Mouse (Mus musculus): ENCODE measurements around the gene Itprid1. TPM values are rescaled to one million over a fixed set of nuclear protein-coding genes. Genes with fewer than 3 reads are reported as not detected.
A peak's percentile ranks its signal among the peaks of the same experiment; 100 is the strongest.

The Itprid1 gene
- total and polyA plus RNA-seq, 2 experiments from 2014 or later = 0.36 to 0.81 TPM

DNA sequence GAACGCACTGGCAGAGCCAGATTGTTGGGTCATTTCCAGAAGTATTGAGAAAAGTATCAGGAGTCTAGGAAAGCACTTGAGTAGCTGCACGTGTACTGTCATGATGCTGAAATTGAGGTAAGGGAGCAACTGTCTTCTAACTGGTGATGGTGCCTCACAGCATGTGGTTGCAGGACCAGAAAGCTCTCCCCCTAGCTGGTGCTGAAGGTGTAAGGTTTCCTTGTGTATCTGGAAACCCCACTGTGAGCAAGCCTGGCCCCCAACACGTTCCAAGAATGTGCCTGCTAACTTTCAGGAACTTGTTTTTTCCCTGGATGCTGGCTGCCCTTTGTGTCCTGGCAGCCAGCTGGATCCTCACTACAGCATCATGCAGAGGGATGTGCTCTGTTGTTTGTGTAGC lies 44.2 kb downstream of the Itprid1 start:
- H3K9me3 ChIP-seq (ENCODE audit: low read length) = no peaks in the 10 kb centered on the region
- no peaks in the 10 kb centered on the region for H3K36me3 ChIP-seq (ENCODE audit: insufficient read depth)
- no peak overlapping the region for H3K27ac ChIP-seq (ENCODE audit: low read depth, low read length)
- H3K27me3 ChIP-seq (ENCODE audit: insufficient read depth, low read length) = no peaks in the 10 kb centered on the region
- TF ChIP-seq CTCF (IDR thresholded peaks at IDR 0.05; ENCODE audit: low read depth) = no peak
- H3K4me3 ChIP-seq (ENCODE audit: low read depth, low read length) = no peak overlapping the region
- H3K4me2 ChIP-seq (ENCODE audit: low read depth) = no peak overlapping the region
- ATAC-seq (peak; percentile 23; the same call in 1 of the 2 replicates), DNase-seq (peak; percentile 32)
- WGBS = 11% methylated on average over 3 of the region's 3 CpGs
- H3K9ac ChIP-seq = no peak overlapping the region
- no peaks in the 10 kb centered on the region; the same call in 1 of the 2 replicates for H3K4me1 ChIP-seq (ENCODE audit: insufficient read depth)

DNA sequence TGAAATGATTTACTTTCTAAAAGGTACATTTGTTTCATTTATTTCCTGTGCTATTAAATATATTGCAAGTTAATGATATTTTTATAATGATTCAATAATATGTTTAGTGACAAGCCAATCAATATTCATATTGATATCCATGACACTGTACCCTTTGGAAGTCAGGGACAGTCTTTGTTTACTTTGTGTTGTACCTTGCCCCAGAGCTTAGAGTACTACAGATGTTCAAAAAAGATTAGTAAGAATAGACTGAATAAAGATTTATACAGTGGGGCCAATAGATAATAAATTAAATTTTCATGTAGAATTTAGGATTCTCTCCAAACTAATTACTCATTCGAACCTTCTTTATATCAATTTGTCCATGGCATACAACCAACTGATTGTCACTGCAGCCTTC lies 50.9 kb downstream of the Itprid1 start:
- ATAC-seq (no peak), DNase-seq (no peak)
- H3K4me3 ChIP-seq (ENCODE audit: low read depth, low read length) = no peak overlapping the region
- no peak overlapping the region for H3K9ac ChIP-seq
- H3K9me3 ChIP-seq (ENCODE audit: low read length) = no peaks in the 10 kb centered on the region
- no peaks in the 10 kb centered on the region for H3K27me3 ChIP-seq (ENCODE audit: insufficient read depth, low read length)
- H3K27ac ChIP-seq (ENCODE audit: low read depth, low read length) = no peak overlapping the region
- no peak for TF ChIP-seq CTCF (IDR thresholded peaks at IDR 0.05; ENCODE audit: low read depth)
- WGBS = 83% methylated on average over 1 of the region's 1 CpGs
- no peaks in the 10 kb centered on the region for H3K36me3 ChIP-seq (ENCODE audit: insufficient read depth)
- H3K4me1 ChIP-seq (ENCODE audit: insufficient read depth) = no peaks in the 10 kb centered on the region
- no peak overlapping the region for H3K4me2 ChIP-seq (ENCODE audit: low read depth)

- no peaks in the 10 kb centered on the region for H3K27me3 ChIP-seq (ENCODE audit: insufficient read depth, low read length)
- no peak overlapping the region for H3K4me2 ChIP-seq (ENCODE audit: low read depth)
- DNase-seq = peak; percentile 39
- H3K9ac ChIP-seq = no peak overlapping the region
- peak; percentile 82 for ATAC-seq
- H3K9me3 ChIP-seq (ENCODE audit: low read length) = no peaks in the 10 kb centered on the region
- no peak overlapping the region for H3K4me3 ChIP-seq (ENCODE audit: low read depth, low read length)
- H3K36me3 ChIP-seq (ENCODE audit: insufficient read depth) = no peaks in the 10 kb centered on the region
- peak overlapping the region; percentile 57 for H3K27ac ChIP-seq (ENCODE audit: low read depth, low read length)
- TF ChIP-seq CTCF (IDR thresholded peaks at IDR 0.05; ENCODE audit: low read depth) = no peak
- 60% methylated on average over 5 of the region's 5 CpGs for WGBS
- H3K4me1 ChIP-seq (ENCODE audit: insufficient read depth) = no peaks in the 10 kb centered on the region
These were observed 65.1 kb downstream of the Itprid1 start for GRCm38 (mm10) chr6:55901568-55902328.

DNA sequence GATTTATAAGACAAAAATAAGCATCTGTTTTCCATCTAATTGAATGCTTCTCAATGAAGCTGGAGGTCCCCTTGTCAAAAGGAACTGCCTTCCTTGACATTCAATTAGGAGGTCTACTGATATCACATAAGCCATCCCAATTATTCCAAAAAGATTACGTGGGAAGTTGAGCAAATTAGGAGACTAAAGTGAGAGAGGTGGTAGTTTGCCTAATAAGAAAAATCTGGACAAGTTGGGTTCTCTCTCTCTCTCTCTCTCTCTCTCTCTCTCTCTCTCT lies 65.6 kb downstream of the Itprid1 start:
- no peak overlapping the region for H3K4me2 ChIP-seq (ENCODE audit: low read depth)
- H3K27me3 ChIP-seq (ENCODE audit: insufficient read depth, low read length) = no peaks in the 10 kb centered on the region
- H3K9me3 ChIP-seq (ENCODE audit: low read length) = no peaks in the 10 kb centered on the region
- H3K4me1 ChIP-seq (ENCODE audit: insufficient read depth) = no peaks in the 10 kb centered on the region
- H3K27ac ChIP-seq (ENCODE audit: low read depth, low read length) = no peak overlapping the region
- H3K4me3 ChIP-seq (ENCODE audit: low read depth, low read length) = no peak overlapping the region
- no peak for TF ChIP-seq CTCF (IDR thresholded peaks at IDR 0.05; ENCODE audit: low read depth)
- 14% methylated on average over 1 of the region's 1 CpGs for WGBS
- ATAC-seq (peak; percentile 47; the same call in 1 of the 2 replicates), DNase-seq (no peak)
- H3K36me3 ChIP-seq (ENCODE audit: insufficient read depth) = no peaks in the 10 kb centered on the region
- no peak overlapping the region for H3K9ac ChIP-seq

GRCm38 (mm10) chr6:55919206-55919605 lies 82.5 kb downstream of the Itprid1 start:
- DNase-seq (no peak), ATAC-seq (no peak)
- Histone ChIP-seq H3K9ac (no peak overlapping the region), H3K9me3 (ENCODE audit: low read length) (no peaks in the 10 kb centered on the region), H3K4me2 (ENCODE audit: low read depth) (no peak overlapping the region), H3K36me3 (ENCODE audit: insufficient read depth) (no peaks in the 10 kb centered on the region), H3K27me3 (ENCODE audit: insufficient read depth, low read length) (no peaks in the 10 kb centered on the region), H3K27ac (ENCODE audit: low read depth, low read length) (peak overlapping the region; percentile 9; the same call in 1 of the 2 replicates), H3K4me1 (ENCODE audit: insufficient read depth) (peaks cover 4% of the 10 kb centered on the region; the same call in 1 of the 2 replicates), H3K4me3 (ENCODE audit: low read depth, low read length) (no peak overlapping the region)
- 91% methylated on average over 5 of the region's 5 CpGs for WGBS
- no peak for TF ChIP-seq CTCF (IDR thresholded peaks at IDR 0.05; ENCODE audit: low read depth)

DNA sequence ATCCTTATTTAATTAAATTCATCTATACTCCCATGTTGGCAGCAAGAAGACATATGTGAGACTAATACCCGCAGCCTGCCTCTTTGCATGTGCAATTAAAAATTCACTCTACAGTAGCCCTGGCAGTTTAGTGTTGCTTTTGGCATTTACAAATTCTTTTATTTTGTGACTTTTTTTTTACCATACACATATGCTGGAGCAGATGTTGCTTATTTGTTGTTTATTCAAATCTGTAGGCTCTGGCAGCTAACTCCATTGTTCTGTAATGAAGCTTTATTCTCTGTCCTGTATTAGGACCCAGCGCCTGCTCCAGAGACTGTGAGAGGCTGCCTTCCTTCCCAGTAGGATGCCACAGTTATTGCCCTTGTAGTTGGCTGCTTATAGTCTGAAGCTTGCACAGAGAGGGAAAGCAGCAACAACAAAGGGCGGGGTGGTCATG lies 83.6 kb downstream of the Itprid1 start:
- peak; percentile 85 for ATAC-seq
- TF ChIP-seq CTCF (IDR thresholded peaks at IDR 0.05; ENCODE audit: low read depth) = no peak
- H3K9ac ChIP-seq = no peak overlapping the region
- no peaks in the 10 kb centered on the region for H3K9me3 ChIP-seq (ENCODE audit: low read length)
- 12% methylated on average over 3 of the region's 3 CpGs for WGBS
- H3K36me3 ChIP-seq (ENCODE audit: insufficient read depth) = no peaks in the 10 kb centered on the region
- DNase-seq = peak; percentile 70
- no peak overlapping the region for H3K4me3 ChIP-seq (ENCODE audit: low read depth, low read length)
- peak overlapping the region; percentile 74 for H3K27ac ChIP-seq (ENCODE audit: low read depth, low read length)
- H3K4me1 ChIP-seq (ENCODE audit: insufficient read depth) = peaks cover 4% of the 10 kb centered on the region; the same call in 1 of the 2 replicates
- H3K4me2 ChIP-seq (ENCODE audit: low read depth) = peak overlapping the region; percentile 13; the same call in 1 of the 2 replicates
- no peaks in the 10 kb centered on the region for H3K27me3 ChIP-seq (ENCODE audit: insufficient read depth, low read length)

GRCm38 (mm10) chr6:55920866-55921630 lies 84.4 kb downstream of the Itprid1 start:
- whole genome bisulfite sequencing = 51% methylated on average over 4 of the region's 4 CpGs
- no peak overlapping the region for H3K4me3 ChIP-seq (ENCODE audit: low read depth, low read length)
- no peaks in the 10 kb centered on the region for H3K9me3 ChIP-seq (ENCODE audit: low read length)
- peak overlapping the region; percentile 74 for H3K27ac ChIP-seq (ENCODE audit: low read depth, low read length)
- TF ChIP-seq CTCF (IDR thresholded peaks at IDR 0.05; ENCODE audit: low read depth) = no peak
- H3K36me3 ChIP-seq (ENCODE audit: insufficient read depth) = no peaks in the 10 kb centered on the region
- H3K27me3 ChIP-seq (ENCODE audit: insufficient read depth, low read length) = no peaks in the 10 kb centered on the region
- H3K4me2 ChIP-seq (ENCODE audit: low read depth) = no peak overlapping the region
- peaks cover 4% of the 10 kb centered on the region; the same call in 1 of the 2 replicates for H3K4me1 ChIP-seq (ENCODE audit: insufficient read depth)
- no peak overlapping the region for H3K9ac ChIP-seq
- ATAC-seq (peak; percentile 84), DNase-seq (peak; percentile 69)

Measured in forebrain, postnatal 0 days (tissue).